Mouse (Mus musculus) neural tube, embryonic 12.5 days (tissue): Measurements from ENCODE around the gene Gpx8. TPM values are rescaled to one million over a fixed set of nuclear protein-coding genes. Genes with fewer than 3 reads are reported as not detected.

ENCODE experiments used
- microRNA counts: library from miRNA; unstranded; fragments of <30 nt; microRNA quantifications from one replicate; lab custom pipeline; 2017
- microRNA-seq: library from miRNA; unstranded; fragments of <30 nt; microRNA quantifications from one replicate; pipeline ENCODE4, GENCODE M21; 2017
- polyA plus RNA-seq: library from polyadenylated mRNA; unstranded; fragments of >200 nt; fragmentation: Nextera tagmentation; extraction: Ambion mirVana; gene quantifications from 2 replicates; pipeline ENCODE4 v1.2.1, GENCODE M21; 2016

Gpx8 gene
- polyA plus RNA-seq, 1 experiment from 2014 or later = 93.3 TPM

MicroRNAs within 50 kb of the gene (microRNA counts, 519-probe panel; counts per million panel counts)
- 342 counts per million, percentile 67 among the panel's probes with 10 or more counts for microRNA mmu-miR-449a (lab: Ali Mortazavi, UCI)
- 342 counts per million, percentile 67 among the panel's probes with 10 or more counts for microRNA mmu-miR-449b (lab: Ali Mortazavi, UCI)
- 342 counts per million, percentile 67 among the panel's probes with 10 or more counts for microRNA mmu-miR-449c (lab: Ali Mortazavi, UCI)

Small RNA genes within 50 kb of the gene (microRNA-seq; reads per million reads assigned to microRNA genes)
- gene Mir449a (110 reads per million, percentile 54 among the genes with 10 or more reads in this experiment), gene Mir449b (not detected), gene Mir449c (0.87 reads per million)

Other genes starting within 250 kb of the Gpx8 start
- 27.4 and 29.6 TPM in 2 replicates for gene Plpp1, start 245.6 kb downstream of the Gpx8 start, polyA plus RNA-seq
- gene Mtrex, start 119.0 kb downstream of the Gpx8 start, polyA plus RNA-seq = 80.6 and 88.9 TPM in 2 replicates
- 36.6 and 39.6 TPM in 2 replicates for gene Dhx29, start 119.0 kb downstream of the Gpx8 start, polyA plus RNA-seq
- 0.17 and 0.32 TPM in 2 replicates for gene Ccno, start 58.6 kb downstream of the Gpx8 start, polyA plus RNA-seq
- 0.08 TPM in 1 of 2 replicates, not detected in the other for gene Mcidas, start 52.6 kb downstream of the Gpx8 start, polyA plus RNA-seq
- gene Cdc20b, start 11.3 kb downstream of the Gpx8 start, polyA plus RNA-seq = not detected in 2 replicates
- gene Gzma, start 54.6 kb upstream of the Gpx8 start, polyA plus RNA-seq = not detected in 2 replicates
- 0.92 and 1.0 TPM in 2 replicates for gene Esm1, start 163.2 kb upstream of the Gpx8 start, polyA plus RNA-seq
- not detected in 2 replicates for gene Gzmk, start 179.5 kb upstream of the Gpx8 start, polyA plus RNA-seq
- 1.7 and 1.9 TPM in 2 replicates for gene BC067074, start 246.7 kb upstream of the Gpx8 start, polyA plus RNA-seq